Mouse (Mus musculus) frontal cortex, postnatal 25 days (tissue): ENCODE results near the gene Farsa.
A peak's percentile ranks its signal among the peaks of the same experiment; 100 is the strongest.

Experiments used
- DNase-seq, 2 experiments: peaks; one replicate each; pipeline ENCODE4 v3.0.0; 2022; ENCODE audit warnings: low spot score in 2 of 2

Farsa gene

GRCm38 (mm10) chr8:84834866-84835855, 21.6 kb upstream of the Farsa start:
- no peak for DNase-seq

- DNase-seq, result no peak
Measured at GRCm38 (mm10) chr8:84837149-84837911, 19.5 kb upstream of the Farsa start.

GRCm38 (mm10) chr8:84837912-84838470, 18.8 kb upstream of the Farsa start:
- no peak for DNase-seq

- no peak for DNase-seq
Measured at GRCm38 (mm10) chr8:84838513-84838912, 18.3 kb upstream of the Farsa start.

- DNase-seq, result no peak
Measured at GRCm38 (mm10) chr8:84839411-84839810, 17.4 kb upstream of the Farsa start.

GRCm38 (mm10) chr8:84839875-84840247, 16.9 kb upstream of the Farsa start:
- DNase-seq, result no peak

- peak; percentile 81 to 84 for DNase-seq
Measured at GRCm38 (mm10) chr8:84840248-84840999, 16.4 kb upstream of the Farsa start, which contains the start of gene Rad23a. Gene Rad23a (minus strand): TSS chr8:84840665.

DNA sequence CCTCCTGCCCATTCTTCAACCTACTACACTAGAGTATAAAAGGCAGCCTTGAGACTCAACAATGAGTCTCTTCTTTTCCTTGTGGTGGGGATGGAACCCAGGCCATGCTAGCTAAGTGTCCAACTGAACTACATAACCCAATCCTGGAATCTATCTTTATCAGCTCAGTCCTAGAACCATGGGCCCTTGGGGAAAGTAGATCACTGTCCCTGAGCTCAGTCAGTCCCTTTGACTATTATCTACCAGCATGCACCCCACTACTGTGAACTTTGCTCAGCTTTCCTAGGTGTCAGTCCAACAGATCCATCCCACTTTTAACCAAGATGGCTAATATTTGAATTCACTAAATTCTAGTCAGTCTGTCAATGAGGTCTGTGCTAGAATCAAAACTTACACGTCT, 15.3 kb upstream of the Farsa start:
- no peak for DNase-seq

DNA sequence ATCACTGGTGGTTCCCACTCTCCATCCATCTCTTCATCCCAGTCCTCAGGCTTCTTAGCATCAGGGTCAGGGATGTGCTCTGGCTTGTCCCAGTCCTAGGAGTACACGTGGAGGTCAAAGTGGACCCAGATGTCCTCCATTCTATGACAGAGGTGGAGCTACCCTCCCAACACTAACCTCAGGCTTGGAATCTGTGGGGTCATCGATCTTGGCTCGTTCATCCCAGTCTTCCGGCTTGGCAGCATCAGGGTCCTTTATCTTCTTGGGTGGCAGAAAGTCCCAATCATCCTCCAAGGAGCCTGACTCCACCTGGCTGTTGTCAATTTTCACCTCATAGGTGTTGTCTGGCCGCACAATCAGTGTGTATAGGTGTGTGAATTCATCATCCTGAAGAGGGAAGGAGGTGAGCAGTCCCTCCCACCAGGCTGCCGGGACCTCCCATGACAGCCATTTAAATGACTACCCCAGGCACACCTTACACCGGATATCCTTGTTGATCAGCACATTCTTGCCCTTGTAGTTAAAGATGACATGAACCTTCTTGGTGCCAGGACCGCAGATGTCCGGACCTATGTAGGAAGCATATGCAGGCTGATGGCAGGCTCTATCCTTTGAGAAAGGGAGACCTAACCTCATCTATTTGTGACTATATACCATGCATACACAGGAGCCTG, 12.3 kb upstream of the Farsa start:
- no peak for DNase-seq

- no peak for DNase-seq
Measured at GRCm38 (mm10) chr8:84845355-84846093, 11.3 kb upstream of the Farsa start.

GRCm38 (mm10) chr8:84846094-84846721, 10.6 kb upstream of the Farsa start:
- no peak for DNase-seq

- DNase-seq, result peak; percentile 98 to 99
Measured at GRCm38 (mm10) chr8:84846722-84847572, 9.8 kb upstream of the Farsa start, which contains the start of gene Calr. Gene Calr (minus strand): TSS chr8:84846934.

- no peak for DNase-seq
Measured at GRCm38 (mm10) chr8:84847684-84848435, 8.9 kb upstream of the Farsa start.

DNA sequence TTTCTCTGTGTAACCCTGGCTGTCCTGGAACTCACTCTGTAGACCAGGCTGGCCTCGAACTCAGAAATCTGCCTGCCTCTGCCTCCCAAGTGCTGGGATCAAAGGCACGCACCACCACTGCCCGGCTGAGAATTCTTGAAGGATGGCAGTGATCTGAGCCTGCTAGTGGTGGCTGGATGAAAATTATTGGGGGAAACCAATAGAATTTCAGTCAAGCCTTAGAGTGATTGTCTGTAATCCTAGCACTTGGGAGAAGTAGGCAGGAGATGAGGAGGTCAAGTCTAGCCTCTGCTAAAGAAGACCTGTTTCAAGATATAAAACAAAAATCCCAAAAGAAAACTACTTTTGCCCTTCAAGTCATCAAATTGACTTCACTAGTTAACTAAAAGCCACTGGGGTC, 355 bp upstream of the Farsa start:
- no peak for DNase-seq

DNA sequence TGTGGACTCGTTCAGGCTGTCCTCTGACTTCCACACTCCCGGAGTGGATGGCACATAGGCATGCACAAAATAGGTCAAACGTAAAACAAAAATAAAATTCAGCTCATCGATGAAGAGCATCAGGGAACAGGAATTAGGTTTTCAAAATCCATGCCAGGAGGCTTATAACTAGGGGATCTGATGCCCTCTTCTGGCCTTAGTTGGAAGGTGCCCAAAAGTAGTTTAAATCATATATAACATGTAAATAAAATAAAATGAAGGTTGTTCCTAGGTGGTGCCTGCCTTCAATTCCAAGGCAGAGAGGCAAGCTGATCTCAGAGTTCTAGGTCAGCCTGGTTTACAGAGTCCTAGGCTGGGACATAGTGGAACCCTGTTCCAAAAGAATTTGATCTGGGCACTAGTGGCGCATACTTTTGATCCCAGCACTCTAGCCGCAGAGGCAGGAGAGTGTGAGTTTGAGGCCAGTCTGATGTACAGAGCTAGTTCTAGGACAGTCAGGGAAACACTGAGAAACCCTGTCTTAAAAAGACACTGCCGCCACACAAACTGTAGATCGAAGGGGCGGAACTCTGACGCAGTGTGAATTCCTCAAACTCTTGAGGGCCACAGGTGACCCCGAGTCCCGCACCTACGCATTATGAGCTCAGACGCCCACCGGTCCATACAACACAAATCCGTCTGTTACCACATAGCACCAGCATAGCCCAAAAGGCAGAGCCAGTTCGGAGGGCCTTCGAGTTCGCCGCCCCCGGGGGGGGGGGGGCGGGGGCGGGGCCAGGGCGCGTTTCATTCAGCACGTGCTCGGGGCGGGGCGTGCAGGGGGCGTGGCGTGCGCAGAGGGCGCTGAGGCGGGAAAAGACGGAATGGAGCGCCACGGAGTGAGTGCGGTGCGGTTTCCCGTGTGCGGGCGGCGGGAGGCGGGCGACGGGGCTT, 14.9 kb downstream of the Farsa start, which contains the start of gene Syce2:
Gene Syce2, plus strand, starts transcription at position 736 of the 933 bp plus-strand sequence.
- no peak for DNase-seq

- DNase-seq, result no peak
Measured at GRCm38 (mm10) chr8:84872309-84872965, 15.6 kb downstream of the Farsa start.
